Mouse (Mus musculus): ENCODE measurements around the gene Tpx2.

DNA sequence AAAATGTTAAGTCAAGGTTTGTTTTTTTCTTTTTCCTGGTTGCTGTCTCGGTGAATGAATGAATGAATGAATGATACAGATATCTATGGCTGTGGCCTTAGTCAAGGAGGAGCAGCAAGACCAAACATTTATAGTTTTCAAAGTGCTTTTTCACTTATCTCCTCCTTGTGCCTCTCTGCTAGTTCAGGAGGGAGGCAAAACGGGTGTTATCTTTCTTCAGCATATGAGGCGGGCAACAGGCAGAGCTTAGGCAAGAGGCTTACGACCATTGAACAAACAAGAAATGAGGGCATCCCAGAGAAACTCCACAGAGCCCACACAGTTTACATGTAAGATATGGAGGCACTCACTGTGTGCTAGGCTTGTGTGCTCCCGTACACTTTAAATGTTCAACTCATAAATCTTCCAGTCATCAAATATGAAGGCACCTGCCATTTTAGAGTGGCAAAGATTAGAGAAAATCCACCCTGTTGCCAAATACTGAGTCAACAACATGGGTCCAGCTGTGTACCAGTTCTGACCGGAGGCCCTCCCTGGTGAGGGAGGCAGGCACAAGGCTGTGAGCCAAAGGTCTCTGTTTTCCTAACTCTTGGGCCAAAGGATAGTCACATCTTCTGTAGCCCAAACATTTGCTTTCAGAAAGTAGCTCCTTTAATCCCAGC lies 33.4 kb upstream of the Tpx2 start:
- TF ChIP-seq CTCF (IDR thresholded peaks at IDR 0.05; ENCODE audit: low read depth, low read length) (no peak), POLR2A (IDR thresholded peaks at IDR 0.05; ENCODE audit: insufficient read depth, low read length) (no peak), EP300 (IDR thresholded peaks at IDR 0.05; ENCODE audit: insufficient read depth, low read depth, low read length) (no peak)
